Mouse (Mus musculus): ENCODE measurements around the gene Nfasc. TPM values are rescaled to one million over a fixed set of nuclear protein-coding genes. Genes with fewer than 3 reads are reported as not detected.
A peak's percentile ranks its signal among the peaks of the same experiment; 100 is the strongest.

Nfasc gene
- polyA plus RNA-seq, 1 experiment from 2014 or later = 32.8 TPM

DNA sequence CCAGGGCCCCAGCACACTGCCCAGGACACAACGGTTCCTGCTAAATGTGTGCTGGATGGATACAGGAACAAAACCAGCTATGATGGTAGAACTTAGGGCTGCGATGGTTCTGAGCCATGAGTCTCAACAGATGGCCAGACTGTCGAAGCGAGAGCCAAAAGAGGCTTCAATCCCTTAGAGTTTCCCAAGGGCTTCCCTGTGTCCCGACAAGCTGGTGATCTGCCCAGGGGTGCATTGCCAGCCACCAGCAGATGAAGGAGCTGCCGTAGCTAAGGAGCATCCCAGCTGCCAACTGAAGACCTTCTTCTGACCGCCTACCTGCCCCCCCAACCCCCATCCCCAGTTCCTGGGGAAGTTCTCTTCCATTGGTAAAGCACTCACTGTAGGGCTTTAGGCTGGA is 104.3 kb downstream of the Nfasc start:
- Histone ChIP-seq H3K36me3 (peaks cover 19% of the 10 kb centered on the region), H3K4me3 (no peak overlapping the region), H3K27ac (replicated peaks) (no peak overlapping the region), H3K4me2 (replicated peaks) (no peak overlapping the region), H3K9me3 (no peaks in the 10 kb centered on the region), H3K27me3 (no peaks in the 10 kb centered on the region), H3K9ac (replicated peaks) (no peak overlapping the region), H3K4me1 (peaks cover 20% of the 10 kb centered on the region)
- 83% methylated on average over 7 of the region's 7 CpGs for WGBS
- no peak for ATAC-seq (ENCODE audit: low FRiP score, low read depth)

DNA sequence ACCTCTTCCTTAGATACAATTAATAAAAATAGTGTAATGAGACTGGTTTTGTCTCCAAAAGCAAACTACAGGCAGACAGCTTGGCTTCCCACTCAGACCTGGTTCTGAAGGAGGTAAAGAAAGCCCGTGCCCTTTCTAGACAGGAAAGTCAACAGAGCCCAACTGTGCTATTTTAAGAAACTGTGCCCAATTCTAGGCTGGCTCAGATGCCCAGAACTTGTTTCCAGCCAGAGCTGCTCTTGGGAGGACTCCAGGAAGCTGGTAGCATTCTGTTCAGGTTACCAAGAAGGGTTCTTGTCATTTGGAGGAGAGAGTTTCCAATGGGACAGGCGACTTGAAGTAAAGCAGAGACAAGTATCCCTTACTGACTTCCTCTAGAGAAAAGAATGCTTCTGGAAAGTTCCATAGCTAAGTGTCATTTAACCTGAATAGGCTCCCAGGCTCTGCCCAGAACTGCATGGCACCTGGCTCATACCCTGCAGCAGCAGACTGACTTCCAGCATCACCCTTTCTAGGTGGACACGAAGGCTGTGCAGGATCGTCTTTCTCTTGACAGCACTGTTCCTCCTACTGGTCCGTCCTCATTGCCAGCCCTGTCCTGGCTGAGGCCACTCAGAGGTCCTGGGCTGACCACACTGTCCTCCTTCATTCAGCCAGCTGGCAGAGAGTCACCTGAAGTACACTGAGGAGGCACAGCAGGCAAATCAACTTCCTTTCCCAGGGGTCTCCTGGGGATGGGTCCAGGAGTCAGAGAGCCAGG is 111.8 kb downstream of the Nfasc start:
- H3K9ac ChIP-seq (replicated peaks) = no peak overlapping the region
- H3K4me2 ChIP-seq (replicated peaks) = no peak overlapping the region
- H3K27ac ChIP-seq (replicated peaks) = no peak overlapping the region
- no peak for ATAC-seq (ENCODE audit: low FRiP score, low read depth)
- H3K27me3 ChIP-seq = no peaks in the 10 kb centered on the region
- peaks cover 59% of the 10 kb centered on the region for H3K36me3 ChIP-seq
- no peak overlapping the region for H3K4me3 ChIP-seq
- H3K4me1 ChIP-seq = 0 out of 2 replicates have a peak, but pooled peaks cover 6% of the 10 kb centered on the region
- H3K9me3 ChIP-seq = no peaks in the 10 kb centered on the region
- 88% methylated on average over 5 of the region's 5 CpGs for WGBS

DNA sequence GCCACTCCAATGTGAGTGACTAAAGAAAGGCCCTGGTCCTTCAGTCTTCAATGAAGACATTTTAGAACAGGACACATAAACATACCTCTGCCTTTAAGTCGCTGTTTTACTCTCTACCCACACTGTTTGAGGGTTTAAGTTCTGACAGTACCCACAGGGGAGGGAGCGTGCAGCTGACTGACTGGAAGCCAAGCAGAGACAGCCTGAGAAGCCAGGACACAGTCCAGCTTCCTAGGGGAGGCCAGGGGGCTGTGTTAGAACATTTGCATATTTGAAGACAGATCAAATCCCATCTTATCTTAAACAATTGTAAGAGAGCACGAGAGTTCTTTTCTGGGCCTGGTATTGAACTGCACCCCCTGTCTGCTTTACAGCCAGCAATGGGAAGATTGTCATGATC is 113.0 kb downstream of the Nfasc start:
- ATAC-seq (ENCODE audit: low FRiP score, low read depth) = no peak
- peaks cover 48% of the 10 kb centered on the region for H3K36me3 ChIP-seq
- no peak overlapping the region for H3K27ac ChIP-seq (replicated peaks)
- 73% methylated on average over 3 of the region's 3 CpGs for WGBS
- no peaks in the 10 kb centered on the region for H3K9me3 ChIP-seq
- H3K4me1 ChIP-seq = peaks cover 9% of the 10 kb centered on the region; the same call in 1 of the 2 replicates
- no peak overlapping the region for H3K9ac ChIP-seq (replicated peaks)
- no peak overlapping the region for H3K4me3 ChIP-seq
- no peak overlapping the region for H3K4me2 ChIP-seq (replicated peaks)
- no peaks in the 10 kb centered on the region for H3K27me3 ChIP-seq

DNA sequence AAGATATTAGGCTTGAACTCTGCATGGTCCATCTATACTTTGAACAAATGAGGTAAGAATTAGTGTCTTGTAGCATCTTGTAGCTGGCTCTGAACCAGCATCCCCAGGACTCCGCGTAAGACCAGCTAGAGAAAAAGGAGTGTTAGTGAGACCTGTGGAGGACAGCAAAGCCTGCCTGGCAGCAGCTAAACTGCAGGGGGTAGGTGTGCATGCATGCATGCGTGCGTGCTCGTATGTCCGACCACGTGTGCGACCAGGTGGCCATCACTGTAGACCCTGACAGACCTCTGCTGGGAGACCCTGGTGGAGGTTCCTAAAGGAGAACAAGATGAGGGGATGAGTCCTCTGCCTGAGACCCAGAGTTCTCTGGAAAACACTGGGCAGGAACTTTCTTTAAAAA is 113.4 kb downstream of the Nfasc start:
- Histone ChIP-seq H3K4me2 (replicated peaks) (no peak overlapping the region), H3K9ac (replicated peaks) (no peak overlapping the region), H3K9me3 (no peaks in the 10 kb centered on the region), H3K27me3 (no peaks in the 10 kb centered on the region), H3K4me1 (peaks cover 13% of the 10 kb centered on the region; the same call in 1 of the 2 replicates), H3K4me3 (no peak overlapping the region), H3K27ac (replicated peaks) (no peak overlapping the region), H3K36me3 (peaks cover 46% of the 10 kb centered on the region)
- 90% methylated on average over 8 of the region's 8 CpGs for WGBS
- no peak for ATAC-seq (ENCODE audit: low FRiP score, low read depth)

DNA sequence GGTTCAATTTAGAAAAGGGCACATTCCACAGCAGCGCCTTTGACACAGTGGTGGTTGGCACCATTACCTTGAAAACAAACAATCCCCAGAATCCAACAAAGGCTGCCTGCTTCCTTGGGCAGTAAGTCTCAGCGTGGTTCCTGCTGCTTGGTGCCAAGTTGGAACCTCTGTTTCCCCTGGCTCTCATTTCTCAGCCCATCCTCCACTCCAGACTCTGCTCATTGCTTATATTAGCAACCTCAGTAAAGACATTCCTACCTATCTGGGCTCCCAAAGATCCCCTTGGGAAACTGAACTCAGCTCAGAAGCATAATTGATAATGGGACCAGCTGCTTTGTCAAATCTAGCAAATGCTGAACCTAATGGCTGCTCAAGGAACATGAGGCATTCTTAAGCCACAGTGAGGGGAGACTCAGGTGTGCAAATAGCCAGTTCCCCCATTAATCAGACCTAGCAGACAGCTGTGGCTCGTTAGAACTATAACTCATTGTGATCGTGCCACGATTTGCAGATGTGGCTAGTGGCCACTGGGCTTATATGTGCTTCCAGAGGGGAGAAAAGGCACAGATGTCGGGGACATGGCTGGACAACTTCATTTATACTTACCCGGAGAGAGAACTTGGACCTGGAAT is 115.4 kb downstream of the Nfasc start:
- no peak overlapping the region for H3K4me2 ChIP-seq (replicated peaks)
- H3K9me3 ChIP-seq = no peaks in the 10 kb centered on the region
- H3K9ac ChIP-seq (replicated peaks) = no peak overlapping the region
- peak overlapping the region; percentile 39; the same call in 1 of the 2 replicates for H3K27ac ChIP-seq (replicated peaks)
- no peak overlapping the region for H3K4me3 ChIP-seq
- WGBS = 75% methylated on average over 7 of the region's 7 CpGs
- peaks cover 34% of the 10 kb centered on the region for H3K36me3 ChIP-seq
- no peaks in the 10 kb centered on the region for H3K27me3 ChIP-seq
- H3K4me1 ChIP-seq = peaks cover 14% of the 10 kb centered on the region; the same call in 1 of the 2 replicates
- peak; percentile 66; the same call in 1 of the 2 replicates for ATAC-seq (ENCODE audit: low FRiP score, low read depth)

DNA sequence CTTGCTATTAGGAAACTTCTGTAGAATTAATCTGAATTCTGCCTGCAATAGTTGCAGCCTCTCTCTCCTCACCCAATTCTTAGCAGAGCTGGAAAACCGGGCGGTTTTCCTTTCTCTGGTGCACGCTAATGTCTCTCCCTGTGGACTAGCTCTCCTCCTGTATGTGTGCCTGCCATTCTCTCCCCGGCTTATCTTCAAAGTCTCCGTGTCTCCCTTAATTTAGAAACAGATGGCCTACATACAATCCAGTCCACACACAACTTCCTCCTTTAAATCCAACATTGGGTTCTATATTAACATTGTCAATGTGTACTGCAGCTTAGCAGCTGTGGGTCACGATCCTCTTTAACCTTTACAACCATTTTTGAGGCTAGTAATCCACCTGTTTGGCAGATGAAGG is 116.6 kb downstream of the Nfasc start:
- H3K9ac ChIP-seq (replicated peaks) = no peak overlapping the region
- no peaks in the 10 kb centered on the region for H3K27me3 ChIP-seq
- H3K27ac ChIP-seq (replicated peaks) = no peak overlapping the region
- H3K4me1 ChIP-seq = peaks cover 14% of the 10 kb centered on the region; the same call in 1 of the 2 replicates
- H3K9me3 ChIP-seq = no peaks in the 10 kb centered on the region
- H3K4me2 ChIP-seq (replicated peaks) = no peak overlapping the region
- H3K36me3 ChIP-seq = peaks cover 31% of the 10 kb centered on the region
- no peak overlapping the region for H3K4me3 ChIP-seq
- no peak for ATAC-seq (ENCODE audit: low FRiP score, low read depth)
- WGBS = 68% methylated on average over 6 of the region's 6 CpGs

DNA sequence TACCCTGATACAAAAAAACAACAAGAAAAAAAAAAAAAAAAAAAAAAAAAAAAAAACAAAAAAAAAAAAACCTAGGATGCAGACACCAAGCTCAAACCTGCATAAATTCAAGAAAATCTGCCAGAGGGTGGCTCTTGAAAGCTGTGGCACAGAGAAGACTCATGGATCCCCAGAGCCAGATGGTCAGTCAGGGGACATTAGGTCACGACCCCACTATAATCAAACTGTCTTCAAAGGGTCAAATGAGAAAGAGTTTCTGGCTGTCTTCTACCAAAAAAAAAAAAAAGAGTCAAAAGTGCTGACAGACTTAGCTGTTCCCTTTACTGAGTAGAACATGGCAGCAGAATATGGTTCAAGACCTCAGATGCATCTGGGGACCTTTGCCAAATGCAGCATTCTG is 117.1 kb downstream of the Nfasc start:
- Histone ChIP-seq H3K4me1 (peaks cover 14% of the 10 kb centered on the region; the same call in 1 of the 2 replicates), H3K27me3 (no peaks in the 10 kb centered on the region), H3K9me3 (no peaks in the 10 kb centered on the region), H3K36me3 (peaks cover 32% of the 10 kb centered on the region), H3K27ac (replicated peaks) (no peak overlapping the region), H3K4me2 (replicated peaks) (no peak overlapping the region), H3K9ac (replicated peaks) (no peak overlapping the region), H3K4me3 (no peak overlapping the region)
- ATAC-seq (ENCODE audit: low FRiP score, low read depth) = no peak
- WGBS = 76% methylated on average over 1 of the region's 1 CpGs

DNA sequence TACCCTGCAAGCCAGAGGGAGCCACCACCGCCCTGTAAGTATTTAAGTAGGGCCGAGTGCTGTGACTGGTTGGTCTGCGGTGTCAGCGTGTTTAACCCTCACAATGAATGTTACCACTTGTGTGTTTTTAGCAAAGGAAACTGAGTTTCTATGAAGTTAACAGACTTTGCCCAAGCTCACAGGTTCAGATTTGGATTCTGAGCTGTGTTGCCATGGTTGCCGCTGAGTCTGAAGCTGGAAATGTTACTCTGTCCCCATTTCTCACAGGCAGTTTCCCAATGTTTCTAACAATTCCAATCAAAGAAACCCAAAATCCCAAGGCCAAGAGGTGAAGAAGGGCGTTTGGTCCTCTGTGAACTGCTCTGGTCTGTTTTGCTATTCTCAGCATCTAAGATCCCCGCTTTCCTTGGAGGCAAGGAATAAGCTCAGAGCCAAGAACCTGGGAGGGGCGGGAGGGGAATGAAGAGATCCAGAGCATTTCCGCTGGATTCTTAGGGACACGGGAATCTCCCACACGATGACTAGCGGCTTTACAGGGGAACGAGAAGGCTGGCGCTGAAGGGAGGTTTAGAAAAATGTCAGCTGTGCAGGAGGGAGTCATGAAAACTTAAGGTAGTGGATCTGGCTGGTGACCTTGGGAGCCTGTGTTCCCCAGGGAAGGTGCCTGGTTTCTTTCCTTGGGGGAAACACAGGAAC is 117.8 kb downstream of the Nfasc start:
- H3K9ac ChIP-seq (replicated peaks) = no peak overlapping the region
- H3K4me2 ChIP-seq (replicated peaks) = no peak overlapping the region
- H3K27ac ChIP-seq (replicated peaks) = no peak overlapping the region
- H3K9me3 ChIP-seq = no peaks in the 10 kb centered on the region
- no peaks in the 10 kb centered on the region for H3K27me3 ChIP-seq
- WGBS = 51% methylated on average over 14 of the region's 14 CpGs
- ATAC-seq (ENCODE audit: low FRiP score, low read depth) = no peak
- no peak overlapping the region for H3K4me3 ChIP-seq
- peaks cover 14% of the 10 kb centered on the region; the same call in 1 of the 2 replicates for H3K4me1 ChIP-seq
- H3K36me3 ChIP-seq = peaks cover 35% of the 10 kb centered on the region

DNA sequence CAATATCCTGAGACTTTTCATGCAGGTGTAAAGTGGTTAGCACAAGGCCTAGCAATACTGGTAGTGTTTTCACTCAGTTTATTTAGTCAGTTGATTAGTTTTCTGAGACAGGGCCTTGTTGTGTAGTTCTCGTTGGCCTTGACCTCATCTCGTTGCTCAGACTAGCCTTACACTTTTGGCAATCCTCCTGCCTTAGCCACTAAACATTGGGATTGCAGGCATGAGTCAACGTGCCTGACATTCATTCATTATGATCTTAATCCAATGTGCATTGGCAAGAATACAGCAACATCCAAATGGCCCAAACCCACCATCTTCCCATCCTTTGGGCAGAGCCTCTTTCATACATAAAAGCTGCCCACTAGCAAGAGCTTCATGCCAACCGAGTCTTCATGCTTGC is 129.5 kb downstream of the Nfasc start:
- Histone ChIP-seq H3K9ac (replicated peaks) (no peak overlapping the region), H3K4me3 (no peak overlapping the region), H3K4me1 (no peaks in the 10 kb centered on the region), H3K36me3 (peaks cover 38% of the 10 kb centered on the region), H3K4me2 (replicated peaks) (no peak overlapping the region), H3K27me3 (no peaks in the 10 kb centered on the region), H3K9me3 (no peaks in the 10 kb centered on the region), H3K27ac (replicated peaks) (no peak overlapping the region)
- WGBS = 91% methylated on average over 4 of the region's 4 CpGs
- no peak for ATAC-seq (ENCODE audit: low FRiP score, low read depth)

DNA sequence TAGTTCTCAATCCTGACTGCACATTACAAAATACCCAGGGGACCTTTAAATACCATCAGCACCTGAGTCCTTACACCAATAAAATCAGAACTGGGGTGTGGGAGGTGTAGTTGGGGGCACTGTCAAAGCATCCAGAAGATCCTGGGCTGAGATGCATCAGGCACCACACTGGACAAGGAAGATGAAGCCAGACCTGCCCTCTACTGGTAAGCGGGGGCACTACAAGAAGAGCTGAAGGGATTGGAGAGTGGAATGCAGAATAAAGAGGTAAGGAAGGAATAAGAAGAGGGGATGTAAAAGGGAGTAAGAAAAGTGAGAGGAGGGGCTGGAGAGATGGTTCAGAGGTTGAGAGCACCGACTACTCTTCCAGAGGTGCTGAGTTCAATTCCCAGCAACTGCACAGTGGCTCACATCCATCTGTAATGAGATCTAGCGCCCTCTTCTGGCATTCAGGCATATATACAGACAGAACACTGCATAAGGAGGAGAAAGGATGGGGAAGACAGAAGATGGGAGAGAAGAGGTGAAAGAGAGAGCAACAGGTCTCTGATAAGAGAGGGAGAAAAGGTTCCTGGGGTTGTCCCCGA is 132.5 kb downstream of the Nfasc start:
- Histone ChIP-seq H3K4me2 (replicated peaks) (no peak overlapping the region), H3K4me3 (no peak overlapping the region), H3K9ac (replicated peaks) (no peak overlapping the region), H3K4me1 (no peaks in the 10 kb centered on the region), H3K9me3 (no peaks in the 10 kb centered on the region), H3K36me3 (peaks cover 54% of the 10 kb centered on the region), H3K27ac (replicated peaks) (no peak overlapping the region), H3K27me3 (no peaks in the 10 kb centered on the region)
- 0 out of 2 replicates have a peak, but pooled peaks have one; percentile 49 for ATAC-seq (ENCODE audit: low FRiP score, low read depth)
- WGBS = 41% methylated on average over 4 of the region's 4 CpGs

DNA sequence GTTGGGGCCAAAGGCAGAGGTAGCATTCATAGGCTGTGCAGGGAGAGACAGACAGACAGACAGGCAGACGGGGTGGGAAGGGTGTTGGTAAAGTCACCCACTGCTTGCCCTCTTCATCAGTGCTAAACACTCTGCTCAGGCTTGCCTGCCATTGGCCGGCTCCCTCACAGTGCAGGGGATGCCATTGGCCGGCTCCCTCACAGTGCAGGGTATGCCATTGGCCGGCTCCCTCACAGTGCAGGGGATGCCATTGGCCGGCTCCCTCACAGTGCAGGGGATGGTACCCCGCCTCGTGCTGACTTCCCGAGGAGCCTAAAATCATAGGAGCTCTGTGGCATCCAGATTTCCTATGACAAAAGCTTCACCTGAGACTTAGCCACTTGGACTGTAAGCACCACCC is 139.4 kb downstream of the Nfasc start:
- Histone ChIP-seq H3K4me1 (no peaks in the 10 kb centered on the region), H3K9me3 (no peaks in the 10 kb centered on the region), H3K9ac (replicated peaks) (no peak overlapping the region), H3K4me3 (no peak overlapping the region), H3K36me3 (peaks cover 55% of the 10 kb centered on the region), H3K4me2 (replicated peaks) (no peak overlapping the region), H3K27ac (replicated peaks) (no peak overlapping the region), H3K27me3 (0 out of 2 replicates have a peak, but pooled peaks cover 4% of the 10 kb centered on the region)
- ATAC-seq (ENCODE audit: low FRiP score, low read depth) = peak; percentile 72
- WGBS = 56% methylated on average over 8 of the region's 8 CpGs

DNA sequence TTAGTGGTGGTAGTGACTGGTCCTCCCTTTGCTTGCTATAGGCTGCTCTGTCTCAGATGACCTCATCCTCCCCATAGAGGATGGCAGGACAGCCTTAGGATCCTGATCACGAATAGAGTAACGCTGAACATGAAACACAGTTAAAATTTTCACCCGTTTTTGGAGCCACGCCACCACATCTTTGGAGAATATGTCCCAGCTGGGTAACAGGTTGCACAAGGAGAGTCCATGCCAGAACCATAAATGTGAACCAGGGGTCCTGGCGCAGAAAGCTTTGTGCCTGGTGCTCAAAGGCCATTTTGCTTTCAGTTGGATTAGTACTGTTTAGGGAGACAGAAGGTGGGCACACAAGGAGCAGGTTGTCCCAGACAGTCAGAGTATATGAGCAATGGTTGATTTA is 143.6 kb downstream of the Nfasc start:
- no peak for ATAC-seq (ENCODE audit: low FRiP score, low read depth)
- Histone ChIP-seq H3K9me3 (no peaks in the 10 kb centered on the region), H3K4me1 (peaks cover 6% of the 10 kb centered on the region), H3K36me3 (peaks cover 29% of the 10 kb centered on the region), H3K4me3 (no peak overlapping the region), H3K9ac (replicated peaks) (no peak overlapping the region), H3K27me3 (peaks cover 7% of the 10 kb centered on the region; the same call in 1 of the 2 replicates), H3K27ac (replicated peaks) (no peak overlapping the region), H3K4me2 (replicated peaks) (no peak overlapping the region)
- 91% methylated on average over 5 of the region's 5 CpGs for whole genome bisulfite sequencing
